Mouse (Mus musculus) spleen, adult 2 months (tissue): Measurements from ENCODE around the gene Smarca1.

Source experiments
- CTCF ChIP-seq: fragments of 200-500 bp; IDR thresholded peaks from 2 replicates; pipeline ENCODE4 v1.5.1; 2011; ENCODE audit warnings: mild to moderate bottlenecking, inconsistent platforms; ENCODE audit not compliant: insufficient read depth, insufficient read length, insufficient replicate concordance; ENCODE audit errors: extremely low read depth
- POLR2A ChIP-seq: fragments of 200-500 bp; IDR thresholded peaks from 2 replicates; pipeline ENCODE4 v1.6.1; 2011; ENCODE audit warnings: low read depth, low read length, inconsistent platforms

- TF ChIP-seq CTCF (no peak), POLR2A (no peak)
These were observed 20.2 kb upstream of the Smarca1 start for GRCm38 (mm10) chrX:47912904-47913542.
